Mouse (Mus musculus): ENCODE results near the gene Ptprn2.

Ptprn2 gene

DNA sequence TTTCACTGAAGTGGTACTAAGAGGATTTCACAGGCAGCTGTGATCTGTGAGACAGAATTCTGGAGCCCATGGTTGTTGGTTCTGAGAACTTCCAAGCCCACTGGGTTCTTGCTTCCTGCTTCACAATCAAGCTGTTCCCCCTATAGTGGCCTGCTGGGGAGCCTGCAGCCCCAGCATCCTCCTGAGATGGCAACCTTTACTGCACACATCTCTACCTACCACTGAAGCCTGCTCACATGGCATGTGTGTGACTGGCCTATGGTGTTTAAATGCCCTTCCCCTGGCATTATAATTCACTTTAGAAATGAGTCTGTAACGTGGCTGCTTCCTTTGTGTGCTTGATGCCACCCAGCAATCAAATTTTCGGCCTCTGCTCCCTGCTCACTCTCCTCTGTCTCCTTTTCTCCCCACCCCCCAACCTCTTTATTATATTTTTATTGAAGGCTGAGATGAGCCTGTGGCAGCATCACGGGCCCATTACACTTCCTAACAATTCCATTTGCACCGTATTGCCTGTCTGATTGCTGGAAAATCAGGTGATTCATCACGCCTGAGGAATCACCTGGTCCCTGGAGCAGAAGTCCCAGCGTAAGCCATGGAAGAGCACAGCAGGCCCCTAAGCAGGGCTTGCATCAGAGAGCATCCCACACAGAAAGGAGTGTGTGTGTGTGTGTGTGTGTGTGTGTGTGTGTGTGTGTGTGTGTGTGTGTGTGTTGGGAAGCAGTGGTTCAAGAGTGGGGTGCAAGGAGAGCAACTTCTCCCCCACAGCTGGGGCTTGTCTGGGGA lies 402.2 kb downstream of the Ptprn2 start:
- DNase-seq (ENCODE audit: low read depth, low spot score), result no peak

DNA sequence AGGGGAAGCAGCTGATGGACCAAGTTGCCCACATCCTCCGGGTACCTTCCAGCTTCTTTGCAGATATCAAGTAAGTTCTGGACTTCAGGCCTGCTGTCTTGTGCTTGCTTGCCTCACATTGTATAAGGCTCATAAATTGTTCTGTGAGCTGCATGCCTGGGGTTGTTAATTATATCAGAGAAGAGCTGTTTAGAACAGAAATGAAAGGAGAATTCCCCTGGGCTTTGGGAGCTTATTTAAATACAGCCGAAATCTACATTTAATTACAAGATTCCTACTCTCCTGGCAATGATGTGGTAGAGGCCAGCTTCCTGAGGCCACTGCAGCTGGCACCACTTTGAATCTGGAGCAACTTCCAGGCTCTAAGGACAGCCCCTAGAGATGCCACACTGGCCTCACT lies 403.3 kb downstream of the Ptprn2 start:
- DNase-seq (ENCODE audit: low read depth, low spot score), result no peak

- no peak for DNase-seq (ENCODE audit: low read depth, low spot score)
Measured at GRCm38 (mm10) chr12:116892584-116892983, 407.1 kb downstream of the Ptprn2 start.

- no peak for DNase-seq (ENCODE audit: low read depth, low spot score)
Measured at GRCm38 (mm10) chr12:116896651-116897050, 411.1 kb downstream of the Ptprn2 start.

GRCm38 (mm10) chr12:116901773-116902172 lies 416.3 kb downstream of the Ptprn2 start:
- no peak for DNase-seq (ENCODE audit: low read depth, low spot score)

GRCm38 (mm10) chr12:116907424-116907823 lies 421.9 kb downstream of the Ptprn2 start:
- no peak for DNase-seq (ENCODE audit: low read depth, low spot score)

- DNase-seq (ENCODE audit: low read depth, low spot score), result no peak
Measured at GRCm38 (mm10) chr12:116908668-116909067, 423.1 kb downstream of the Ptprn2 start.

DNA sequence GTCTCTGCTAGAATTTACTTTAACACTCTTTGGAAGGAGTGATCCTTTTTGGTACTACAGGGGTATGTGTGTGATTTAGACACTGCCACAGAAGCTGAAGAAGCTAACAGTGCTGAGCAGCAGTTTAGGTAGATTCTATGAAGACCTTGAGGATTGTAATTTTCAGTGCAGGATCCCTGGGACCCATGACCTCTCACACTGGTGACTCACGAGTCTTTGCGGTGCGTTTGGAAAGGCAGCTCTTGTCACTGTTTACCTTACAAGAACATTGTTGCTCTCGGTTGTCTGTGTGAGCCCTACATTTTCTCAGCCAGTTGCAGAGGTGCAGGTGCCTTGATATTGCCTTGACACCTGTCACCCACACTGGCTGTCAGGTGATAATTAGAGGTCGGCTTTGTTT lies 431.3 kb downstream of the Ptprn2 start:
- DNase-seq (ENCODE audit: low read depth, low spot score), result no peak

DNA sequence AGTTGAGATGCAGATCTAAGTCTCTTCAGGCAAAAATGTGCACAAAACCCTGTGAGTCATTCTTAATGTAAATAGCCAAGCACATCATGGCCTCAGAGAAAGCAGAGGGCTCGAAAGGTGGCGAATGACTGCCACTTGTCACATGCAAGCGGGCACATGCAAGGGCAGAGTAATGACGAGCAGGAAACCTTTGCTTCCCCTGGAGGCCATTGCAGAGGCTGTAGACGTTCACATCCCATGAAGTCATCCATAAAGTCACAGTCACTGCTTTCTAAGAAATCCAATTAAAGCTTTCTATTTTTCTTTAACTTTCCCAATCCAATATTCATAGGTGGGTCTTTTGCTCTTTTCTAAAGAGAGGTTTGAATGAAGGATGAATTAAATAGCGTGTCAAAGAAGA lies 433.7 kb downstream of the Ptprn2 start:
- DNase-seq (ENCODE audit: low read depth, low spot score), result no peak

DNA sequence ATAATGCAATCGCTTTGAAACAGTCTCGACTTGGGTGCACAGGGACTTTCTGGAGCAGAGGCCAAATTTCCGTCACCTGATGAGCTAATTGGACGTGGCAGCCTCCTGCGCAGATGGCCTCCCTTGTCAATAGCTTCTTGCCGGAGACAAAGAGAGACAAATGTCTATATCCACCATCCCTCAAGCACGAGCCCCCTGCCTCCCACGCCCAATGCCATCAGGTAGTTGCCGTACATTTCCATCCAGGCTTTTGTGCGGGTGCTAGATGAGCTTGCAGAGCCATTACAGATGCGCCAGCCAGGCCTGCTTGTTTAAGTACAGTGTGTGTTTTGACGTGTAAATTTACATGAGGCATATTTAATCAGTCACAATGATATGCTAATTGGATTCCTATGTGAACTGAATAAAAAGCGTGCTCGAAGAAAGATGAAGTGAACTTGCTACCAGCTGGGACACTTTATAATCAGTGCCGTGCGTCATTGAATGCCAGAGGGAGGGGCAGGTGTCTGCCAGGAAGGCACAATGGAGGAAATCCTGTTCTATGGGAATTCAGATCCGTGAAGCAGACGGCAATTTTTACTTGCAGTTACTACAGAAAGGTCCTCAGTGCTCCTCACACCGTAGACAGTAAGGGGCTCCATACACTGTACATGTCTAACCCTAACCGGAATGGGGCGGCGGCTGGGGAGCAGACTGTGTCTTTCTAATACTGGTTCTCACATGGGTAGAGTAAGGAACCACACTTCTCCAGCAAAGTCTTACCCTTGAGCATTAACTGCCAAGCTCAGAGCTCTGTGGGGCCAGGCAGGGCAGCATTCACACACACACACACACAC lies 434.4 kb downstream of the Ptprn2 start:
- DNase-seq (ENCODE audit: low read depth, low spot score), result no peak

DNA sequence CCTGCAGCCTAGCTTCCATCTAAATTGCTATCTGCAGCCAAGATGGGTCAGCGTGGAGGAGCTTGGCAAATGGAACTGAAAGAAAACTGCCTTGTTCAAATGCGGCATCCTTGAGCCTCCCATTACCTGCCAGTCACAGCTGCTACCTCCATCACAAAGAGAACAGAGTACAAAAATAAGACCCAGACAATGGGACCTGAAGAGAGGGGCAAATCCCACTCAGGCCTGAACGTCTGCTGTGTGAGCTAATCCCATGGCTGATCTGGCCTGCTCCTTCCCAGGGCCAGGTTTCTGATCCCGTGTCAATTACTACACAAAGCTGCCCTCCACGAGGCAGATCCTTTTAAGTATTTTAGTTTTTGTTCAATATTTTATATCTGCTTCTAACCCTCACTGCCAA lies 441.6 kb downstream of the Ptprn2 start:
- DNase-seq (ENCODE audit: low read depth, low spot score), result no peak

DNA sequence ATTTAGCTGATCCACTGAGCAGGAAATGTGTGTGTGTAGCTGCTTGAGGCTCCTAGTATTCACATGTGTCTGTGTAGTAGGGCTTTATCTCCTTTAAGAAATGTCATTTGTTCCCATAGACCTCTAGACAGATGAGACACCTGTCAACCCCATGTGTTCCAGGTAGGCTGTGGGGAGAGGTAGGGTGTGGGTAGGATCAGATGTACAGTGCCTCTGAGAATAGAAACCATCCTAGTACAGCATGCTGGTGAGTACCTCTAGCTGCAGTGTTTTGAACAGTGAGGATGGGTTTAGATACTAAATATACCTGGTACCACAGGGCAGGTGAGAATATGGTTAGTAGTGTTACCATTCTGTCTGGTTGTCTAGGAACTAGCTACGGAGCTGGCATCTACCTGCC lies 442.0 kb downstream of the Ptprn2 start:
- DNase-seq (ENCODE audit: low read depth, low spot score), result no peak

- DNase-seq (ENCODE audit: low read depth, low spot score), result no peak
Measured at GRCm38 (mm10) chr12:116938158-116938854, 452.8 kb downstream of the Ptprn2 start.

GRCm38 (mm10) chr12:116943883-116944282 lies 458.4 kb downstream of the Ptprn2 start:
- no peak for DNase-seq (ENCODE audit: low read depth, low spot score)

DNA sequence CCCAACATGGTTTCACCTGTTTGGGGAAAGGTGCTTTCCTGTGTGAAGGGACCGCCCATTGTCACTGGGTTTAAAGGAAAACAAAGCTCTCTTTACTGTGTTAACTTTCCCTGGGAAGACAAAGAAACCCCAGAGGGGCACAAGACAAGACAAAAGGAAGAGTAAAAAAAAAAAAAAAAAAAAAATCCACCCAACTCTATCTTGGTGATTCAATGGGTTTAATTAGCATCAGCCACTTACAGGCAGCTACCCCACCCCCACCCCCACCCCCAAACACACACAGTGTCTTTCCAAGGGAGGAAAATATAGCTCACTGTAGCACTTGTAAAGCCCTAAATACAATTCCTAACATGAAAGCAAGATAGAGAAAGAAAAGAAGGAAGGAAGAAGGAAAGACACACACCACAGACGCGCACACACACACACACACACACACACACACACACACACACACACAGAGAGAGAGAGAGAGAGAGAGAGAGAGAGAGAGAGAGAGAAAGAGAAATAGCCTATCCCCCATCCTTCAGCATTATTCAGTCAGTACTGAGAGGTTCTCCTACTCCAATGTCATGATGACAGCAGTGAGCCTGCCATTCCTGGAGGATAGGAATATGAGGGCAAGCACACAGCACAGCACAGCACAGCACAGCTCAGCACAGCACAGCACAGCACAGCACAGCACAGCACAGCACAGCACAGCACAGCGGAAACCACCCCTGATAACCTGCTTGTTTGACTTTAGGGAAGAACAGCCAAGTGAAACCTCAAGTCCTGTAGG lies 462.8 kb downstream of the Ptprn2 start:
- no peak for DNase-seq (ENCODE audit: low read depth, low spot score)

GRCm38 (mm10) chr12:116949726-116950125 lies 464.2 kb downstream of the Ptprn2 start:
- DNase-seq (ENCODE audit: low read depth, low spot score), result no peak

DNA sequence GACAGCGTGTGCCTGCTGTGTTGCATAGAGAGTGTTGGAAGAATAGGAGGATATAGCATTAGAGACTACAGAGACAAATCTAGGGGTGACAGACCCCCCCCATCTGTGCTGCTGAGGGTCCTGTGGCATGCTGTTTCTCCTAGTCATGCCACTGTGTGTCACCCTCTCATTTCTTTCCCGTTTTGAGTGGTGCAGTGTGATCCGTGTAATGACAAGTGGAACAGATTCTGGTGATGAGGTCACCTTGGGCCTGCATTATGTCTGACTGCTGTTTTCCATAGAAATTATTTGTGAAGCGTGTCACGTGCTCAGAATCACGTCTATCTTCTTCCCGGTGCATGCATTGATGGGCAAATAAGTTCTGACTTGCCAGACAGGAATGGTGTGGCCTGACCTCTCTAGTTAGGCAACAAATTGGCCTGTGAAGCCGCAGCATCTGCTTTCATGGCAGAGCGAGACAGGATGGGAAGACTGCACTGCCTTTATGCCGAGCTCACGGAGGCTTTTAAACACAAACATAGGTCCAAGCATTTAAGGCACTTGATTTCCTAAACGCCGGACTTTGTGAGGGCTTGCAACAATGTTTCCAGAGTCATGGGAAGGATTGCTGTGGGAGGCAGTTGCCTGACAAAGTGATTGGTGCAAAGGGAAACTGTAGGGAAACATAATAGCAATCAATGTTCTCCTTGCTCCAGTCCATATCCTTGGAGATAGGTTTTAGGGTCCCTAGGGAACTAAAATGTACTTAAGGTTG lies 467.1 kb downstream of the Ptprn2 start:
- DNase-seq (ENCODE audit: low read depth, low spot score), result no peak

DNA sequence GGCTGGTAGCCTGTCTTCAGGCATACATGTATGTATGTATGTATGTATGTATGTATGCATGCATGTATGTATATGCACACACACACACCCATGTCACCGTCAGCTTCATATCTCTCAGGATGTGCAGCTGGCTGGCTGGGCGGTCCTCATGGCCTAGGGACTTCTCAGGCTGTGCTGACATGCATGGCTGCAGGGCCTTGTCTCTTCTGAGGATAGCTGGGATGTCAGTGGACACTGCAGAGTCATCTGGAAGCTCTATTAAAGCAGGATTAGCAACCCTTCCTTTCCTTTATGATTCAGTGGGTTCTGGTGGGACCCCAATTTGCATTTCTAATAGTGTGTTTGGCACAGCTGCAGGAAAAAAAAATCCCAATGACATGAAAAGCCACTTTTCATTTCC lies 473.6 kb downstream of the Ptprn2 start:
- DNase-seq (ENCODE audit: low read depth, low spot score), result no peak

DNA sequence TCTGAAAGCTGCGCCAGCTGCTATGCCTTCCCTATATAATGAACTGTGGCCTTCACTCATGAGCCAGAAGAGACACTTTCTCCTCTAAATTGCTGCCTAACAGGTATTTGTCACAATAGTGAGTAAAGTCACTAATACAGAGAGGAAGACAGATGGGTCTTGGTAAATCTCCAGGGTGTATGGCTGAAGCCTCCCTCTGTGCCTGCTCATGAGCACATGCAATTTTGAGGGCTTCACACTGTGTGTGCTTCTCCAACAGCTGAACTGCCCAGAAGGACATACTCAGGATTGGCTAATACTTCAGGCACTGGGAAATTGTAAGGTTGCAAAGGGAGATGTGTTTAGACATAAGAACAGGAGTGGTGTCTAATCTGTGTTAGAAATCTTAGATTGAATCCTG lies 478.4 kb downstream of the Ptprn2 start:
- DNase-seq (ENCODE audit: low read depth, low spot score), result no peak

DNA sequence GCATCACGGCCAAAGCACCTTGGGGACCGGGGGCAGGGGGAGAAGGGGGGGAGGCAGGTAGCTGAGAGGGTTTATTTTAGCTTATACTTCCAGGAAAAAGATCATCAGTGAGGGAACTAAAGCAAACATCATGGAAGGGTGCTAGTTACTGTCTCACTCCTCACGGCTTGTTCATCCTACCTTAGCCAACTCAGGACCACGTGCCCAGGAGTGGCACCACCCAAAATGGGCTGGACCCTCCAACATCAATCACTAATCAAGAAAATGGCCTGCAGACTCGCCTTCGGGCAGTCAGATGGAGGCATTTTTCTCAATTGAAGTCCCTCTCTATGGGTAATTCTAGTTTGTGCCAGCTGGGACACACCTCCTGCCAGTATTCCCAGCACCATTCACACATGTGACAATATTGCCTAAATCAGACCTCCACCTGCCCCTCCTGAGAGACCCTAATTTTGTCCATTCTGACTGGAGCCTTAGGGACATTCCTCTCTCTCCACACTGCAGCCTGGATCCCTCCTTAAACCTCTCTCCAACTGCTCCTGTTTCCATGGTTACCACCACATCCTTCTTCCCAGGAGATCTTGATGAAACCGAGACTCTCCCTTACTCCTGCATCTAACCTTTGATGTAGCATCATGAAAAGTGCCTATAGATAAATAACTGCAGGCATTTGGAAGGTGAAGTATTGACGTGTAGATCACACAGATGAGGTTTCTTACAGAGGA lies 482.9 kb downstream of the Ptprn2 start:
- no peak for DNase-seq (ENCODE audit: low read depth, low spot score)
